Mouse (Mus musculus) G1E-ER4 (cell line): Measurements from ENCODE around the gene Gnl2. TPM values are rescaled to one million over a fixed set of nuclear protein-coding genes. Genes with fewer than 3 reads are reported as not detected.

Experiments used
- GATA1 ChIP-seq: IDR thresholded peaks from one replicate; pipeline ENCODE4 v1.8.0; 2012; ENCODE audit warnings: low read length, inconsistent platforms
- polyA plus RNA-seq: library from polyadenylated mRNA; stranded (reverse); fragments of >175 nt; gene quantifications from 2 replicates; pipeline ENCODE4 v1.2.3, GENCODE M21; 2012

Gnl2 gene
- 75.8 and 89.1 TPM in 2 replicates for polyA plus RNA-seq

DNA sequence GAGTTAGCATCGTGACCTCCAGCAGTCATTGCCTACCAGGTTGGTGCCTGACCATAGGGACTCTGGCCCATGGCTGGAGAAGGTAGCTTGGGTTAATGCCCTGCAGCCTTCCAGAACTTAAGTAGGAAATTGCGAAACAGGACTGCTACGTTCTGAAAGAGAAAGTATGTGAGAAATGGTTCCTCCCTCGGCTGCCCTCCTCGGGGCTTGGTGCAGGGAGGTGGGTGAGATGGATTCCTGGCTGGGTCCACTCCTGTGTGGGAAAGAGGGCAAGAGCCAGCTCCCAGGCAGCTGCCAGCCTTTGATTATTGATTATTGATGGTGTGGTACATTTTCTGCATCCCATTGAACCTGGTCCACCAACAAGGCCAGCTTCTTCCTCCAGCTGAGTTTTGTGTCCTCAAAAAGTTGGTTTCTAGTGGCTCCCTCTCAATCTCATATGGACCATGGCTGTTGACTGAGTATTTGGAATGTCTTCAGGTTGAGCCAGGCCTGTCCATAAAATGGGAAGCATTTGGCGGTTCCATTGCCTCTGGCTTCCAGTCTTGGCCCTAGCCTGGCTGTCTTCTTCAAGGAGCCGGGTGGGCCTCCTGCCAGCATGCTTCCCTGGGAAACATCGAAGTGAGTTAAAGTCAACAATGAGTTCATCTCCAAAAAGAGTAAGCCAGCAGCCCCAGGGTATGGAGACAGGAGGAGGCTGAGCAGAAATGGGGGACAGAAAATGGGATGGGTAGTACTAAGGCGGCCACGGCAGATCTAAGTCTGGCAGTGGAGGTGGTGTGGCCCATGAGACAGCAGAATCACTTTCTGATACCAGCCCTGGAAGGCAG lies at the start of gene Gnl2:
TSS of gene Gnl2 (plus strand) at position 780 of the 830 bp plus-strand sequence.
- no peak for TF ChIP-seq GATA1

DNA sequence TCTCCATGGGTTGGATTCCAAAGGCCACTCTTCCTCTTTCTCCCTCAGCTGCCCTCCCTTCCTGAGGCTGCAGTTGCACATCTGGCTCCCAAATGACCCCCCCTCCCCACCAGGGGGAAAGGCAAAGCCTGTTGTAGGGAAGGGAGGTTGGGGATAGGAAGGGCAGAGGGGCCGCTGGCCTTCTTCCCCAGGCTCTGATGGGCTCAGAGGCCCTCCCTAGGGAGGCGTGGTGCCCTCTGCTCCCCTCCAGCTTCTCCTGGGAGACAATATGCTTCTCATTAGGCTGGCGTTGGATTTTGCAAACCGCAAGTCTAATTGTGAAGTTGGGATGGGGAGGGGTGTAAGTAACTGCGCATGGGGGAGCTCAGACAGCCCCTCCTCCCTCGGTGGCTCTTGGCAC lies 47.7 kb upstream of the Gnl2 start:
- TF ChIP-seq GATA1, result no peak

GRCm38 (mm10) chr4:124969219-124969848 lies 47.1 kb upstream of the Gnl2 start:
- TF ChIP-seq GATA1, result no peak

GRCm38 (mm10) chr4:124970194-124970593 lies 46.2 kb upstream of the Gnl2 start:
- TF ChIP-seq GATA1, result no peak

DNA sequence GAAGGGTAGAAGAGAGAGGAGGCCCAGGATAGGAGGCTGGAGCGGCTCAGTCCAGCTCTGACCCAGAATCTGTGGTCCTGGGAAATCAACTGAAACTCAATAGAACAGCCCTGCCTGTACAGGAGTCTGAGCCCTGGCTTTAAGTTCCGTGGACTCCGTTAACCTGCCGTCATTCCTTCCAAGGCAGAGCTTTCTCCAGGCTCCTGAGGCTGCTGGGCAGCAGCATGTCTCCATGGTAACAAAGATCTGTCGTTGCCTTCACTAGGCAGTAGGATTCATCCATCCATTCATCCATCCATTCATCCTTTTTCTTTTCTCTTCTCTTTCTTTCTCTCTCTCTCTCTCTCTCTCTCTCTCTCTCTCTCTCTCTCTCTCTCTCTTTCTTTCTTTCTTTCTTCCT lies 45.7 kb upstream of the Gnl2 start:
- no peak for TF ChIP-seq GATA1

GRCm38 (mm10) chr4:124971094-124971493 lies 45.3 kb upstream of the Gnl2 start:
- no peak for TF ChIP-seq GATA1

- no peak for TF ChIP-seq GATA1
Observed at GRCm38 (mm10) chr4:124972316-124972715, 44.1 kb upstream of the Gnl2 start.

GRCm38 (mm10) chr4:124973296-124973695 lies 43.1 kb upstream of the Gnl2 start:
- no peak for TF ChIP-seq GATA1

DNA sequence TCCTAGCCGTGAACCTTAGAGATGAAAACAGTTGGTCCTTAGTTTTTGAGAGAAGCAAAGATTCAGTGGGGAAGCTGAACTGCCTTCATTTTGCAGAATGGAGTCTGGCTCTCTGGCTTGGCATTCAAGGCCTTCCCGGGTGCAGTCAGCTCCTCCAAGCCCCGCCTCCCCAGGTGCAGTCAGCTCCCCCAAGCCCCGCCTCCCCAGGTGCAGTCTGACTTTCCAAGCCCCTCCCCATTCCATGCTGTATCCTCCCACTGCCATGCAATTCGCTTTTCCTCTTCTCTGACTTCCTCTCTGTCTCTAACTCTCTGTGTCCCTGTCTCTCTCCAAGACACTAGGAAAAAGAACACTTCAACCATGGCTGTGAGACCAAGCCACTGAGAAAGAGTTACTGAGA lies 38.2 kb upstream of the Gnl2 start:
- no peak for TF ChIP-seq GATA1

DNA sequence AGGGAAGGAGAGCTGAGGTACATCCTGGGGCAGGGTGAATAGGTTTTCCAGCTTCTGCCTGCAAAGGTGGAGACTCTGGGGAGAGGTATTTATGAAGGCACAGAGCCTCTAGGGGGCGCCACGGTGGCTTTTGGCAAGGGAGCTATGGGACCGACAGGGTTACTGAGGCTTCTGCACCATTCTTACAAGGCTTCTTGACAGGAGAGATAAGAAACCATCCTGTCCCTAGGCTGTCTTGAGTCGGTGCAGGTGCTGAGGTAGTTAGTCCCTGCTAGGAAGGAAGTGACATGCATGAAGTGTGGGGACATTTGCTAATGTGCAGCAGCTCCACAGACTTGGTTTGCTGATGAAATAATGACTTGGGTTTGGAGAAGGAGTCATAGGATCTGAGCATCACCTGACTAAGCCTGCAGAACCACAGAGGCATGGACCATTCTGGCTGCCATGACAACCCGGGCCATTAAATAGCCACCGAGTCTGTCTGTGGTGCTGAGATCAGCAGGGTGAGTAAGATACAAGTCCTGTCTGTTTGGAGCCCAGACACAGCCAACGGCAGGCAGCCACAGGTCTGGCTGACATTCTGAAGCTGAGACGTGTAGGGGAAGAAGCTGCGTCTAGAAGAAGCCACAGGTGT lies 32.4 kb upstream of the Gnl2 start:
- TF ChIP-seq GATA1, result no peak

DNA sequence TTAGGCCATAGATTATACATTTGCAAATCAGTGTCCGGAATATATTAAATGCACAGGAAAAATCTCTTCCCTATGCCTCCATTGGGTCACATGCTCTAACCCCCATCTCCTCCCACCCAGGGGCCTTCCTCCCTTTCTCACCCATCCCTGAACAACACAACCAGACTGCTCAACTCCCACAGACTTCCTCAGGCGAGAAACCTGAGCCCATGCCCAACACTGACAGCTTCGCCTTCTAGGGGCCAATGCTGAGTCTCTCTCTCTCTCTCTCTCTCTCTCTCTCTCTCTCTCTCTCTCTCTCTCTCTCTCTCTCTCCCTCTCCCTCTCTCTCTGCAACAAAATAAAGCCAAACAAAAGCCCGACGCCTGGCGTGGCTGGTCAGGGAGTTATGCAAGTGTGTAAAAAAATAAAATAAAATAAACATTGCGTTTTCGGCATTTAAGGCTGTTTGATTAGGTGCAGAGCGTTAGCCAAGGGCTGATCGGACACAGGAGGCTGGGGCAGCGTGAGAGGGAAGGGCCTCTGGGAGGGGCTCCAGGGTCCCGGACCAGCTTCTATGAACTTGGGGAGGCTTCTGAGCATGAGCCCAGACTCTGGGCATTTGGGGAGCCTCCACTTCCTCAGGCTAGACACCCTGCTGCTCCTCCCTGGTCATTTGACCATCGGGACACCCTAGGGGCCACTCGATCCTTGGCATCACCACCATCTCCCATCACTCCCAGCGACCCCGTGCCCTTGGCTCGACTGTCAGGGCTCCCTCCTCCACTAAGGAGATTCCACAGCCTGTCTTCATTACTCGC lies 31.3 kb upstream of the Gnl2 start:
- no peak for TF ChIP-seq GATA1

GRCm38 (mm10) chr4:124985671-124986602 lies 30.4 kb upstream of the Gnl2 start, which contains the start of gene Rspo1:
Gene Rspo1 (plus strand): TSS chr4:124986430.
- no peak for TF ChIP-seq GATA1

DNA sequence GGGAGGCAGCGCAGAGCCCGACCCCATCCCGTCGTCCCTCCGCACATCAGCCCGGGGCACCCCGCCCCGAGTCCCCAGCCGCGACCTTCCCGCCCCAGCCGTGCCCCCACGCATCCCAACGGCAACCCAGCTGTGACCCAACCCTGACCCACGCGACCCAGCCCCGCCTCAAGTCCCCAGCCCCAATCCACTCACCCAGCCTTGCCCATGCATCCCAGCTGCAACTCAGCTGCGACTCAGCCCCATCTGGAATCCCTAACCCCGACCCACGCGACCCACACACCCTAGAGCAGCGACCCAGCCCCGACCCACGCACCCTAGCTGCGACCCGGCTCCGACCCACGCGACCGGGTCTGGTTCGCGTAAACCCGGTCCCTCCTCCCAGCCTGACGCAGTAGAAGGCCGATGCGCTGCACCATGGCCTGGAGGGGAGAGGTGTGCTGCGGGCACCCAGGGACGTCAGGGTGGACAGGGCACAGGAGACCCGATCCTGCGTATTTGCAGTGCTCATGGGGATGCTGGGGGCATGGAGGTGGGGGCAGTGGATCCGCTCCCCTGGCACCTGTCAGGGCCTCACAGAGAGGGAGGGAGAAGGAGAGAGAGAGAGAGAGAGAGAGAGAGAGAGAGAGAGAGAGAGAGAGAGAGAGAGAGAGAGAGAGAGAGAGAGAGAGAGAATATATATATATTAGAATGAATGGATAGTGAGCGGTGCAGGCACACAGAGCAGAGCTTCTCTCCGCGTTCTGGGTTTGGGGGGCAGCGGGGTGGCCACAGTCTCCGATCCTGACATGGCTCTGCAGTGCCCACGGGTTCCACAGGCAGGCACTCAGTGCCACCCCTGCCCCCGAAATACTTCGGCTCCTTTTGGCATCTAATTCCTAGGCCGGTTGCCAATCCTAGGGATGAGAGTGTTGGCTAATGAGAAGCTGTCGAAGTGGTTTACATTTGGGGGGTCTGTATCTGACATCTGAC lies 29.4 kb upstream of the Gnl2 start:
- TF ChIP-seq GATA1, result no peak
